Mouse (Mus musculus) monocyte, adult 5-6 weeks (primary cell): ENCODE data around the gene Mapk8ip3. TPM values are rescaled to one million over a fixed set of nuclear protein-coding genes. Genes with fewer than 3 reads are reported as not detected.

ENCODE experiments used
- ATAC-seq: fragments of 153-309, 156-312 bp; replicated peaks from 2 replicates; pipeline ENCODE4 v1.8.0; 2017; ENCODE audit warnings: mild to moderate bottlenecking; ENCODE audit not compliant: low TSS enrichment, insufficient number of reproducible peaks, severe bottlenecking, poor library complexity, low FRiP score
- total RNA-seq: library from RNA; stranded (forward); fragments of 200-1000, 200-491, 200-594 nt; gene quantifications from 3 replicates; pipeline ENCODE4 v1.2.3, GENCODE M21; 2017

Mapk8ip3 gene
- total RNA-seq, 1 experiment from 2014 or later, result 50.2 TPM

DNA sequence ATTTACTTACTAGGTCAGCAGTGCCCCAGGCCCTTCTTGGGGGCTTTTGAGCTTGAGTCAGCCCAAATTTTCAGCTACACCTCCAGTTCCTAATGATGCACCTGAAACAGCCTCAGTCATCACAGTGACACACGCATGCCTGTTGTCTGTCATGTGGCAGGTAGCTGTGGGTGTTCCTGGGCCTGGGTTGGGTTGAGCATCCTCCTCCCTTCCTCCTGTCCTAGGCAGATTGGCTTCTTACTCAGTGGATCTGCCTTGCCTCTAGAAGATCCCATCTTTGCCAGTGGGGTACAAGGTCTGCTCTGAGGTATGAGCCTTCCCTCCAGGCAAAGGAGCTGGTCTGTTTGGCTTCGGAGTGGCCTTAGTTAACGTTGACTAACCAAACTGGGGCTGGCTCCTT is 47.9 kb downstream of the Mapk8ip3 start:
- ATAC-seq, result no peak

DNA sequence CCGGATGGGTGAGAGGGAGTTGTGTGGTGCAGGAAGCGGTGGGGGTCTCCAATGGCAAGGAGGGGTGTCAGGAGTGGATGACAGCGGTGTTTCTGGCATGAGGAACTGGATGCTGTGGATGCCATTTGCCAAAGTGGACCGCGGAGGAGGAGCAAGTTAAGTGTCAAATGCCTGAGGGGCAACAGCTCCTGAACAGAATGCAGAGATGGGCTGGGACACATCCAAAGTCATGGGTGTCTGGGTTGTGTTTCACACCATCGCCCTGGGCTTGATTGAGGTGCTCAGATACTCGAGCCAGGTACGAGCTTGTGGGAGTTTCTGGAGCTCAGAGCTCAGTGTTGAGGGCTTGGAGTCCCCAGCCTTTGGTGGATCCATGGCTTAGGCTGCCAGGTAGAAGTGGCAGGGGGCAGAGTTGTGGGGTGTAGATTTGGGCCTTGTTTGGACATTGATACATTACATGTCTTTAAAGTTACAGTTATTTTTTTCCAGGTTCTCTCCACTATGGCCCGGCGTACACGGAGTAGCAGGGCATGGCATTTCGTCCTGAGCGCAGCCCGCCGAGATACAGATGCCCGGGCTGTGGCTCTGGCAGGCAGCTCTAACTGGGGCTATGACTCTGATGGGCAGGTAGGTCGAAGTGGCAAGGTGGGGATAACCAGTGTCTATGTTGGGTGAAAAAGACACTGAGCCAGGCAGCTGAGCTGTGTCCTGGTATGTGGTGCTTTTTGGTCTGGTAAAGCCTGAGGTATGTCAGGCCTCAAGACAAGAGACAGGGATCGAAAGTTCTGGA is 49.3 kb downstream of the Mapk8ip3 start:
- no peak for ATAC-seq

DNA sequence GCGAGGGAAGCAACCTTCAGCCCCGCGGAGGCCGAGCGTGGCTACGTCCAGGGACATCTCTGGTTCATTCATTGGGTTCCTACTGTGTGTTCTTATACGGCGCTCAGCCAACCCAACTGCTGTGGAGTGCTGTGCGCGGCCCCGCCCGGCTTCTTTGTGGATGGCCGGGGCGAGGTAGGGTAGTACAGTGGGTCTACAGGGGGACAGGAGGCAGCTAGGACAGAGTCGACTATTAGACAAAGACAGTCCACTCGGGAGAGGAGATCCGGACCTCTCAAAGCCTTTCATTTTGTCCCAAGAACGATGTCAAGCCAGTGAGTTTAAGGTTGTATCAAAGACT is 49.9 kb downstream of the Mapk8ip3 start:
- no peak for ATAC-seq

DNA sequence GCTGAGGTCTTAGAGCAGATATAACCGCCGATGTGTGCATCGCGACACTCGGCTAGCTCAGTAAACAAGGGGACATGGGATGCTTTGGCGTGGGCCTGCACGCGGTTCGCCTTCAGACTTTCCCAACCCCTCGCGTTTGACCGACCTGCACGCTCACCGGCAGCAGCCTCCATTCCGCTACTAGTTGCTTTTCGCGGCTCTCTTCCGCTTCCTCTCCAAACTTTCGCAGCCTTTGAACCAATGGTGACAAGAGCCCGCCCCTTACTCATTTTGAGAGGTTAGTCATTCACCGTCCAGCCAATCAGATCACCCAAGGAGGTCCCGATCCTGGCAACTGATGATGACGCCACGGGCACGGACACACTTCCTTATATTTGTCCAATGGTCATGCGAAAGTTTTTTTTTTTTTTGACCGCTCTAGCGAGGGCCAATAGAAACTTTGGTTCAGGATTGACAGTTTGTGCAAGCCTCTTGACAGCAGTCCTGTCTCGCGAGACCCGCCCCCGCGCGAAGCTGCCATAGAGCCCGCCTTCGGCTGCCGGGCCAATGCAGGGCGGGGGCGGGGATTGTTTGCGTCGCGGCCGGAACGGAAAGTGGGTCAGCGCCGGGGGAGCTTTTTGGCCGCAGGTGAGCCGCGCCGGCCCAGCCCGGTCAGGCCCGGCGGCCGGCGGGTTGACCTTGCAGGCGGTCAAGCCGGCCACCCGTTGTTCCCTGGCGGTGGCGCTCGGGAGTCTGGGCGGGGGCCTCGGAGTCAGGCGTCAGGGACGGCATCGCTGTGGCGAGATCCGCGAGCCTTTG is 50.4 kb downstream of the Mapk8ip3 start, which contains the start of the genes Nubp2 and Spsb3:
Gene Nubp2 (minus strand): TSS at position 216 of the 798 bp plus-strand sequence.
Gene Spsb3 (plus strand): TSS at position 510 of the 798 bp plus-strand sequence.
- ATAC-seq, result peak; percentile 92

DNA sequence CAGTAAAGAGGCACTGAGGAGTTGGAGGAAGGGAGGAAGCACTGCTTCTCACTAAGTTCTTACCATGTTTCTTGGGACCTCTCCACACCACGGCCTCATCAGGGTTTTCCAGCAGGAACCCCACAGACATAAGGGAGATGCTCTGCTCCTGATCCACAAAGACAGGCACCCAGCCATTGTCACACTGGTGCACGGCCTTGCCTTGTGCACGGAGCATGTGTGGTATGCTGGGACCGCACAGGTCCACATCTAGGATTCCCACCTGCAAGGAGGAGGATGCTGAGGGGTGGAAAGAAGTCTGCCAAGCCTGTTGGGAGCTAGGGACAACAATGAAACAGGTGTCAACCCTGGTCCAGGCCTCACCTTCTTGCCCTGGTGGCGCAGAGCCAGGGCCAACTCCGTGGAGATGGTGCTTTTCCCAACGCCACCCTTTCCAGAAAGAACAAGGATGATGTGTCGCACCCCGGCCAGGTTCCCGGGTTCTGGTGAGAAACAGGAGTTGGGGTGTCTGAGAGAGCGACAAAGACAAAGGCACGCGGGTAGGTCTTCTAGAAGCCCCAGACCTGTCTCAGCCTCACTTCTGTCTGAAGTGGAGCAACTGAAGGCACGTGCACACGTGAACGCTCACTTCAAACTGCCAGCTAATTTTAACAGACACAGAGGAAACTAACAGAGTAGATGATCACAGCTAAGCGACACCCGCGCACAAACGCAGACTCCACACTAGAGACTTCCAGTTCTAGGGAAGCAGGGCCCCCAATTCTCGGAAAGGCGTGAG is 51.2 kb downstream of the Mapk8ip3 start:
- no peak for ATAC-seq

DNA sequence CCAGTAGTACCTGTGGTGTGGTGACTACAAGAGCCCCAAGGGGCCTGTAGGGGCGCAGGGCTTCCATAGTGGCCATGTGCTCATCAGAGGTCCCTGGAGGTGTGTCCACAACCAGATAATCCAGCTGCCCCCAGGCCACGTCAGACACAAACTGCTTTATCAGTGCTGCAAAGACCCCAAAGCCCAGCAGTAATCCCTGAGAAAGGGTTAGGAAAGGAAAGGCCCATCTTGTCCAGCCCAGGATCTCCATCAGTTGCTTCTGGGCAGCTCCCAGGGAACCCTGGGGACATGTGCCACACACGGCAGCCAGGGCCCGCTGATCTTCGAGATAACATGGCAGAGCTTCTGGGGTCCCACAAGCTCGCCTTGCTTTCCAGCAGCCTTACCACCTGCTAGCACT is 52.4 kb downstream of the Mapk8ip3 start:
- no peak for ATAC-seq

DNA sequence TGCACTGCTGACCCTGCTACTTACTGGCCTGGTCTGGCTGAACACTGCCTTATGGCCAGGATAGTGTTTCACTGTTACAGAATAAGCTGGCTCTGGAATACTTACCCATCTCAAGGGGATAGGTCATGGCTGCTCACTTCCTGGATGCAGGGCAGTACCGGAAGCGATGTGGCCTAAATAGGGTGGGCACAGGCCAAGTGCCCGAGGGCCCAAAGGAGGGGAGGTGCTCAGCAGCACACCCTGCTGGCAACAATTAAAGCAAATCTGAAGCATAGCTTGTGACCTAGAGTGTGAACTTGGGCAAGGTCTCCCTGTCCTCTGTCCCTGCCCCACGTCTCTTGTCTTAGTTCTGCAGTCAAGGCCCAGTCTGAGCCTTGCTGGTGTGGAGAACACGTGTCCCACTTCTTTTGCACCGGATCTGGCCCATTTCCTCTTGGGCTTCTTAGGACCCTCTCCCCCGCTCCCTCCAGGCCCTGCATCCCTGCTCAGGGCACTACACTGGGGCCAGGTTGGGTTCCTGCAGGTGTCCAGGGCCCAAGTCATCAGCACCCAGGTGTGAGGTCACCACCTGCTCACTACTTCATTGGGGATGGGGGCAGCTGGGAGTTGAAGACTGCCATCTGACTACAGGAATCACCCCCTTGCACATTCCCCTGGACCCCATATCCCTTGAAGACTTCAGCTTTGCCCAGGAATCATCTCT is 54.9 kb downstream of the Mapk8ip3 start:
- ATAC-seq, result no peak

DNA sequence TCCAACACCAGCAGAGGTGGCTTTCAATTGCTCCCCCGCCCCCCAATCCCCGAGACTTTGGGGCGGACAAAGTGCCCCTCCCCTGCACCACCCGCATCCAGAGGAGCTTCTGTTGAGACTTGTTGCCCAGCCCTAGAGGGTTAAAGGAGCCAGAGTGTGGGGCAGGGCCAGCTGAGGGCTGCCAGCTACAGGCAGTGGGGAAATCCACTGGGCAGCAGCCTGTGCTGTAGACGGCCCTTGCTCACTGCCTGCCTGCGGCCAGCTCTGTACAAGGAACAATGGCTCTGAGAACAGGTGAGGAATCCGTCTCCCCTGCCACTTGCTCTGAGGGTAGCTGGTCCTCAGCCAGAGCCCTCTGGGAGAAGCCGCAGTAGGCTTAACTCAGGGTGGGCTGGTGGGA is 58.2 kb downstream of the Mapk8ip3 start:
- ATAC-seq, result no peak

DNA sequence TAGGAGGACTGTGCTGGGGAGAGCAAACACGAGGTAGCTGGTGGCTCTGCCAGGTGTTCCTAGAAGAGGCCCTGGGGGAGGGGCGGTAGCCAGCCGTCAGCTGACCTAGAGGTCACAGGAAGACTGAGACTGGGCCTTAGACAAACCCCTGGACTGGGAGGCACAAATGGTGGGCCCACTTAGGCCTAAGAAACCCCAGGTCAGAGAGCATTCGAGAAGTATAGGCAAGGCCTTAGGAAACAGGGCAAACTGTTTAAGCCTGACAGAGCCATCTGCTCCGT is 58.7 kb downstream of the Mapk8ip3 start:
- no peak for ATAC-seq

DNA sequence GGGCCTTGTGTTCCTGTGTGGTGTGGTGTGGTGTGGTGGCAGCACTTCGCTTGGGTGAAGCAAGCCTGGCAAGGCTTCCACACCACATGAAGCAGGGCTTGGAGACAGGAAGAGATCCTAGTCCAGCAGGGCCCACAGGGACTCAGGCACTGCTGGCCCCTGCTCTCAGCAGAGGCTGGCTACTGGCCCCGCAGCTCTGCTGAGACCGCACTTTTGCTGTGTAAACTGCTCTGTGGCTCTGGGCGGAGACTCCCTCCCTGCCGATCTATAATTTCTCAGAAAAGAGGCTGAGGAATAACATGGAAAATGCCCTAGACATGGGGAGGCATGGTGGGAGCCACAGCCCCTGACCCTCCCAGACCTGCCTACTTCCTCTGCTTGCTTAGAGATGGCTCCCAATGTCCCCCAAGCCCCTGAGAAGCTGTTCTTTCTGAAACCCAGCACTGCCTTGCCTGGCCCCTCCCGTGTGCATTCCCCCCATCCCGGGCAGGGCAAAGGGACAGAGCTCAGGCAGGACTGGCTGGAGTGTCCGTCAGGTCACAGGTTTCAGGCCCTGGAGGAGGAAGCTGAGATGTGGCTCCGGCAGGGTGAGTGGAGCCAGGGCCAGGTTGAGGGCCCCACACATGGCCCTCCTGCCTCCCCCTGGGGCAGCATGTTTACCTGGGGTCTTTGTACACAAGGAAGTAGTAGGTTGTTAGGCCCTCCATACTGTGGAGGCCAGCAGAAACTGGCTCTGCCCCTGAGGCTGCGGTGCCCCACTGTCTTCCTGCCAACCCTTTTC is 59.3 kb downstream of the Mapk8ip3 start:
- no peak for ATAC-seq

DNA sequence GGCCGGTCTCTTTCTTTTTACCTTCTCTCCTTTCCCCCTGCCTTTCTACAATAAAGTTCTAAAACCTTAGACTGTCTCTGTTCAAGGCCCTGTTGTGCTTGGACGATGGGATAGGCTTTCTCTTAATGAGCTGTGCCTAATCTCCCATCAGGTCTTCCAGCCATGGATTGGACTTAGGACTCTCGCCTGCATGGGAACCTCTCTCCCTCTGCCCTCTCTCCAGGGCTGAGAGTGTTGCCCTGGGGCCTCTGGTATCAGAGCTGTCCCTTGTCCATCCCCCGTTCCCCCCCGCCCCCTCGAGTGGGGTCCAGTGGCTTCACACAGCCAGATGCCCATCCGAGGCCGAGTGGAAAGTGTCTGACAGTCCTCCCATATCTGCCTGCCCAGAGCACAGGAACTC is 61.8 kb downstream of the Mapk8ip3 start:
- ATAC-seq, result no peak

DNA sequence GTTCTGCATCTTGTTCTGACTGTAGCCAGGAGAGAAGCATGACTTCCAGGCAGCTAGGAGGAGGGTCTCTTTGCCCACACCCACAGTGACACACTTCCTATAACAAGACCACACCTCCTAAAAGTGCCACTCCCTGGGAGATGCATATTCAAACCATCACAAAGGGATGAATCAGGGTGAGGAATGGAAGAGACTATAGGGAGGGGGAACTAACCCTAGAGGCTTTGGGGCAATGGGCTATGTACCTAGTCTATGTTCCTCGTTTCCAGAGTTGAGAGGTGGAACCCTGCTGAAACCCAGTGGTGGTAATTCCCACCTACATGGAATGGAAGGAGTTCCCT is 62.4 kb downstream of the Mapk8ip3 start:
- ATAC-seq, result no peak

DNA sequence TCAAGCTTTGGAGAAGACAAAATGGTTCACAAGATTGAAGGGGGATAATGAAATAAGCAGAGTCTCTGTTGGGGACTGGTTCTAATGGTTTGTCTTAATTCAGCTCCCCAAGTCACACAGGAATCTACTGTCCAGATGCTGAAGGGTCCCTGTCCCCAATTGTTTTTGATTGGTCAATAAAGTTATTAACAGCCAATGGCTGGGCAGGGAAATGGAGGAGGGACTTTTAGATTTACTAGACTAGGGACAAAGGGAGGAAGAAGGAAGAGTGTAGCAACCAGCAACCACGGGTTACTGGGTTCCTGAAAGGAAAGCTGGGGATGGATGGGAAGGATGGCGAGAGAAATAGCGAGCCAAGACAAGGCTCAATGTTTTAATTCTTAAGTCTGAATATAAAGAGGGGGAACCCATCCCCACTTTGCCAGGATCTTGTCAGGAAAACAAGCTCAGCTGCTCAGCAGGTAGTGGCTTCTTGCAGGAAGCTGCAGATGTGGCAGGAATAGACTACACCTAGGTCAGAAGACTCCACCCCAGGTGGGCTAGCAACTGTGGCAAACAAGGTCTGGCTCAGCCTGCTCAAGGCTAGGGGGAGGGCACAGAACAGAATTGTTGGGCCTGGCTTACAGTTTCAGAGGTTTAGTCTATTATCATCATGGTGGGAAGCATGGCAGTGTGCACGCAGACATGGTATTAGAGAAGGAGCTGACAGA is 62.9 kb downstream of the Mapk8ip3 start:
- ATAC-seq, result no peak

DNA sequence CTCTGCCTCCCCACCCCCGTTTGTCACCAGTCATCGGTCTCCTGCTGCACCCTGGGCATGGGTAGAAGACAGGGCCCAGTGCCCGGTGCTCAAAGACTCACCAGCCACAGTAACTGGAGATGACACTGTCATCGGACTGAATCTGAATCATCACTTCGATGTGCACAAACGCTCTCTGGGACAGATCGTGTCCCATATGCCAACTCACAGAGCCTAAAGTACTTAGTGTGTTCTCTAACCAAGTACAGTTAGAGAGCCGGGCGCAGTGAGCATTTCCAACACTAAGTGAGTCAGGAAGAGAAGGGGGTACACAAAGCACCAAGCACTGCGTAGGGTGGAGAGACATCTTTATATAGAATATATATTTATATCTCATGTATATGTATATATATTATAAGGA is 68.9 kb downstream of the Mapk8ip3 start:
- ATAC-seq, result no peak

DNA sequence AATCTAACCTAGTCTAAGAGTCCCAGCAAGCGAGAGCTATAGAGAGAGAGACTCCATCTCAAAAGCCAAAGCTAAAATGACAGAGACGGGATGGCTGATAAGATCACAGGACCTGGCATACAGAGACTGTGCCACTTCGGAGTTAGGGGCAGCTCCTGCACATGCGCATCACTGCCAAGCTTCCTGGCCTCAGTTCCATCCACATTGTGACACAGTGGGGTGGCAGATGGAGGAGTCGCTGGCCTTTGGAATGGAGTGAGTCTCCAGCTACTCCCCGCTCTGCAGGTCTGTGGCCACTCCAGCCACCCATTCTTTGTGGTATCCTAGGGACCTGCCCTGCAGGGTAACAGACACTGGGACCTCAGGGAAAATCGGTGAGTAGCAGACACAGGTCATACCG is 71.0 kb downstream of the Mapk8ip3 start, which contains the start of gene Igfals:
Gene Igfals (plus strand): TSS at position 222 of the 400 bp plus-strand sequence.
- no peak for ATAC-seq

DNA sequence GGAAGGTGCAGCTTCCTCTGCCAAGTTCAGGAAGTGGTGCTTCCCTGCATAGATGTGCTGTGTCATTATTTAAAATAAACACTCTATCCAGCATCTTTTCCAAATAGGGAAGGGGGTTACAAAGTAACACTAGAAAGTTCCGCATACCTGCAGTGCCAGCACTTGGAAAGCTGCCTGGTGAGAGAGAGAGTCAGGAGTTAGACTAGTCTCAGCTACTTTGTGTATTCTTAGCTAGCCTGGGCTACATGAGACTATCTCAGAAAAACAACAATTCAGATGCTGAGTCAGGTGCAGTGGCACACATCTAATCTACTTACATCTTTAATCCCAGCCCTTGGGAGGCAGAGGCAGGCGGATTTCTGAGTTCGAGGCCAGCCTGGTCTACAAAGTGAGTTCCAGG is 75.0 kb downstream of the Mapk8ip3 start:
- no peak for ATAC-seq

DNA sequence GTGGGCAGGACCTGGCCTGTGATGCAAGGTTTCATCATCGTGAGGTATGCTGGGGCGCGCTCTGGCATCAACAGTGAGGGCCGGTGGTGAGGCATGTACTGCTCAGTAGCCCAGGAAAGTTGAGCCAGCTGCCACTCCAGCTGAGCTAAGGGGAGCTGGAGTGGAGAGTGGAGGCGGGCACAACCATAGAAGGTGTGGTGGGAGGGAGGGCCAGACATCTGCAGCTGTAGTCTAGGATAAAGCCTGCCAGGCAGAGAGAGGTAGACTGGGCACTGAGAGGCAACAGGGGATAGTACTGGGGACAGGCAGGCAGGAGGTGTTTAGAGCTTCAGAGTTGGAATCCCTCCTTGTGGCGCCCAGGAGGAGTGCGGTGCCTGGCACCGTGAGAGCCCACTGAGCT is 76.7 kb downstream of the Mapk8ip3 start:
- ATAC-seq, result no peak

DNA sequence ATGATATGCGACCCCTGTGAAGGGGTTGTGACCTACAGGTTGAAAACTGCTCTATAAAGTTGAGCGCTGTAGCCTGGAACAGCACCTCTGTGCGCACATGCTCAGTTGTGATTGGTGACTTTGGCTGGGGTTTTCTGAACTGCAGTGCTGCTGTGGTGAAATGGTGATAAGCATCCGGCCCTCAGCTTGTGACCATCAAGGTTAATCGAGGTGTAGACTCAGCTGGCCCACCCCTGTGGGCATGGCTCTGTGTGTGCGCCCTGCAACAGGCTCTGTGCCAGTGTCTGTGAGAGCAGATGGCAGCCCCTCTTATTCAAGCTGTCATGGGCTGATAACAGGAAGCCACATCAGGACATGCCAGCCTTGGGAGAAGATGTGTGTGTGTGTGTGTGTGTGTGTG is 77.8 kb downstream of the Mapk8ip3 start:
- no peak for ATAC-seq
